Mouse (Mus musculus): ENCODE data around the gene Chkb. TPM values are rescaled to one million over a fixed set of nuclear protein-coding genes. Genes with fewer than 3 reads are reported as not detected.

Chkb gene
- polyA plus RNA-seq, 1 experiment from 2014 or later: 25.8 TPM

Other genes starting within 250 kb of the Chkb start
- 26.2 and 31.9 TPM in 2 replicates for gene Plxnb2, start 249.1 kb downstream of the Chkb start, polyA plus RNA-seq (2015; fragmentation: Nextera tagmentation; extraction: Ambion mirVana)
- gene Dennd6b, start 233.4 kb downstream of the Chkb start, polyA plus RNA-seq (2015; fragmentation: Nextera tagmentation; extraction: Ambion mirVana): 2.7 and 3.8 TPM in 2 replicates
- gene Ppp6r2, start 218.4 kb downstream of the Chkb start, polyA plus RNA-seq (2015; fragmentation: Nextera tagmentation; extraction: Ambion mirVana): 15.5 and 16.4 TPM in 2 replicates
- 20.7 and 23.1 TPM in 2 replicates for gene Sbf1, start 114.6 kb downstream of the Chkb start, polyA plus RNA-seq (2015; fragmentation: Nextera tagmentation; extraction: Ambion mirVana)
- 1.9 and 2.6 TPM in 2 replicates for gene Adm2, start 107.2 kb downstream of the Chkb start, polyA plus RNA-seq (2015; fragmentation: Nextera tagmentation; extraction: Ambion mirVana)
- 8.6 and 8.9 TPM in 2 replicates for gene Miox, start 95.5 kb downstream of the Chkb start, polyA plus RNA-seq (2015; fragmentation: Nextera tagmentation; extraction: Ambion mirVana)
- gene Lmf2, start 74.2 kb downstream of the Chkb start, polyA plus RNA-seq (2015; fragmentation: Nextera tagmentation; extraction: Ambion mirVana): 29.2 and 34.4 TPM in 2 replicates
- gene Ncaph2, start 74.2 kb downstream of the Chkb start, polyA plus RNA-seq (2015; fragmentation: Nextera tagmentation; extraction: Ambion mirVana): 100 and 103 TPM in 2 replicates
- gene Sco2, start 56.1 kb downstream of the Chkb start, polyA plus RNA-seq (2015; fragmentation: Nextera tagmentation; extraction: Ambion mirVana): 2.9 and 3.1 TPM in 2 replicates
- gene Tymp, start 52.9 kb downstream of the Chkb start, polyA plus RNA-seq (2015; fragmentation: Nextera tagmentation; extraction: Ambion mirVana): 0.32 and 0.39 TPM in 2 replicates
- 0.73 and 0.76 TPM in 2 replicates for gene Odf3b, start 50.6 kb downstream of the Chkb start, polyA plus RNA-seq (2015; fragmentation: Nextera tagmentation; extraction: Ambion mirVana)
- not detected in 2 replicates for gene Klhdc7b, start 45.0 kb downstream of the Chkb start, polyA plus RNA-seq (2015; fragmentation: Nextera tagmentation; extraction: Ambion mirVana)
- gene Syce3, start 19.4 kb downstream of the Chkb start, polyA plus RNA-seq (2015; fragmentation: Nextera tagmentation; extraction: Ambion mirVana): not detected in 2 replicates
- gene Cpt1b, start 4.0 kb downstream of the Chkb start, polyA plus RNA-seq (2015; fragmentation: Nextera tagmentation; extraction: Ambion mirVana): 3.7 and 4.5 TPM in 2 replicates
- 2.0 TPM in 2 replicates for gene C730034F03Rik, start 319 bp downstream of the Chkb start, polyA plus RNA-seq (2015; fragmentation: Nextera tagmentation; extraction: Ambion mirVana)
- 0.14 and 0.19 TPM in 2 replicates for gene Gm44502, start 212 bp downstream of the Chkb start, polyA plus RNA-seq (2015; fragmentation: Nextera tagmentation; extraction: Ambion mirVana)
- 0.26 TPM in 1 of 2 replicates, not detected in the other for gene Mapk8ip2, start 24.0 kb upstream of the Chkb start, polyA plus RNA-seq (2015; fragmentation: Nextera tagmentation; extraction: Ambion mirVana)
- gene Arsa, start 47.5 kb upstream of the Chkb start, polyA plus RNA-seq (2015; fragmentation: Nextera tagmentation; extraction: Ambion mirVana): 4.3 and 5.0 TPM in 2 replicates
- gene Shank3, start 69.7 kb upstream of the Chkb start, polyA plus RNA-seq (2015; fragmentation: Nextera tagmentation; extraction: Ambion mirVana): 0.20 and 0.33 TPM in 2 replicates
- not detected in 2 replicates for gene Acr, start 138.4 kb upstream of the Chkb start, polyA plus RNA-seq (2015; fragmentation: Nextera tagmentation; extraction: Ambion mirVana)
- gene Rabl2, start 162.0 kb upstream of the Chkb start, polyA plus RNA-seq (2015; fragmentation: Nextera tagmentation; extraction: Ambion mirVana): 4.3 and 4.8 TPM in 2 replicates

All from liver, embryonic 16.5 days (tissue).